Mouse (Mus musculus): ENCODE measurements around the gene Prkab1. TPM values are rescaled to one million over a fixed set of nuclear protein-coding genes. Genes with fewer than 3 reads are reported as not detected.

Gene Prkab1
- polyA plus RNA-seq, 1 experiment from 2014 or later = 77.8 TPM

- H3K9me3 ChIP-seq (ENCODE audit: control insufficient read depth) = no peaks in the 10 kb centered on the region
- H3K27me3 ChIP-seq (replicated peaks; ENCODE audit: control insufficient read depth, insufficient read depth, low read length) = no peaks in the 10 kb centered on the region
- H3K9ac ChIP-seq (ENCODE audit: low read depth, low read length) = no peak overlapping the region
- no peak for ATAC-seq
- peaks cover 79% of the 10 kb centered on the region for H3K36me3 ChIP-seq (ENCODE audit: control insufficient read depth, insufficient read depth)
- H3K27ac ChIP-seq (ENCODE audit: low read depth, low read length) = no peak overlapping the region
- H3K4me1 ChIP-seq (replicated peaks; ENCODE audit: control insufficient read depth, insufficient read depth, low read length) = peaks cover 7% of the 10 kb centered on the region; the same call in 1 of the 2 replicates
- 94% methylated on average over 8 of the region's 8 CpGs for WGBS
- no peak for TF ChIP-seq CTCF (IDR thresholded peaks at IDR 0.05; ENCODE audit: low read depth)
- no peak overlapping the region for H3K4me2 ChIP-seq (replicated peaks; ENCODE audit: low read depth)
- H3K4me3 ChIP-seq (ENCODE audit: low read depth, low read length) = no peak overlapping the region
Measured at GRCm38 (mm10) chr5:116017391-116017790, 6.9 kb downstream of the Prkab1 start.

- Histone ChIP-seq H3K4me2 (replicated peaks; ENCODE audit: low read depth) (no peak overlapping the region), H3K36me3 (ENCODE audit: control insufficient read depth, insufficient read depth) (peaks cover 79% of the 10 kb centered on the region), H3K27ac (ENCODE audit: low read depth, low read length) (no peak overlapping the region), H3K9ac (ENCODE audit: low read depth, low read length) (no peak overlapping the region), H3K9me3 (ENCODE audit: control insufficient read depth) (no peaks in the 10 kb centered on the region), H3K4me1 (replicated peaks; ENCODE audit: control insufficient read depth, insufficient read depth, low read length) (peaks cover 7% of the 10 kb centered on the region; the same call in 1 of the 2 replicates), H3K27me3 (replicated peaks; ENCODE audit: control insufficient read depth, insufficient read depth, low read length) (no peaks in the 10 kb centered on the region), H3K4me3 (ENCODE audit: low read depth, low read length) (no peak overlapping the region)
- WGBS = 90% methylated on average over 5 of the region's 5 CpGs
- no peak for TF ChIP-seq CTCF (IDR thresholded peaks at IDR 0.05; ENCODE audit: low read depth)
- ATAC-seq = no peak
Measured at GRCm38 (mm10) chr5:116016542-116016941, 7.8 kb downstream of the Prkab1 start.

GRCm38 (mm10) chr5:116014237-116014636, 10.1 kb downstream of the Prkab1 start:
- Histone ChIP-seq H3K4me3 (ENCODE audit: low read depth, low read length) (no peak overlapping the region), H3K27me3 (replicated peaks; ENCODE audit: control insufficient read depth, insufficient read depth, low read length) (no peaks in the 10 kb centered on the region), H3K4me1 (replicated peaks; ENCODE audit: control insufficient read depth, insufficient read depth, low read length) (peaks cover 3% of the 10 kb centered on the region; the same call in 1 of the 2 replicates), H3K36me3 (ENCODE audit: control insufficient read depth, insufficient read depth) (peaks cover 57% of the 10 kb centered on the region), H3K9me3 (ENCODE audit: control insufficient read depth) (no peaks in the 10 kb centered on the region), H3K4me2 (replicated peaks; ENCODE audit: low read depth) (no peak overlapping the region), H3K27ac (ENCODE audit: low read depth, low read length) (peak overlapping the region; percentile 75), H3K9ac (ENCODE audit: low read depth, low read length) (no peak overlapping the region; the same call in 1 of the 2 replicates)
- TF ChIP-seq CTCF (IDR thresholded peaks at IDR 0.05; ENCODE audit: low read depth) = no peak
- ATAC-seq = no peak
- 90% methylated on average over 11 of the region's 11 CpGs for WGBS

GRCm38 (mm10) chr5:116013821-116014220, 10.5 kb downstream of the Prkab1 start:
- 55% methylated on average over 8 of the region's 8 CpGs for WGBS
- no peaks in the 10 kb centered on the region for H3K9me3 ChIP-seq (ENCODE audit: control insufficient read depth)
- H3K9ac ChIP-seq (ENCODE audit: low read depth, low read length) = no peak overlapping the region; the same call in 1 of the 2 replicates
- peaks cover 56% of the 10 kb centered on the region for H3K36me3 ChIP-seq (ENCODE audit: control insufficient read depth, insufficient read depth)
- H3K27ac ChIP-seq (ENCODE audit: low read depth, low read length) = peak overlapping the region; percentile 75
- peaks cover 3% of the 10 kb centered on the region; the same call in 1 of the 2 replicates for H3K4me1 ChIP-seq (replicated peaks; ENCODE audit: control insufficient read depth, insufficient read depth, low read length)
- H3K27me3 ChIP-seq (replicated peaks; ENCODE audit: control insufficient read depth, insufficient read depth, low read length) = no peaks in the 10 kb centered on the region
- no peak for TF ChIP-seq CTCF (IDR thresholded peaks at IDR 0.05; ENCODE audit: low read depth)
- H3K4me3 ChIP-seq (ENCODE audit: low read depth, low read length) = no peak overlapping the region
- no peak overlapping the region for H3K4me2 ChIP-seq (replicated peaks; ENCODE audit: low read depth)
- ATAC-seq = 0 out of 2 replicates have a peak, but pooled peaks have one; percentile 11

- H3K9me3 ChIP-seq (ENCODE audit: control insufficient read depth) = no peaks in the 10 kb centered on the region
- peaks cover 43% of the 10 kb centered on the region for H3K36me3 ChIP-seq (ENCODE audit: control insufficient read depth, insufficient read depth)
- WGBS = 85% methylated on average over 7 of the region's 7 CpGs
- no peak for ATAC-seq
- no peak overlapping the region for H3K4me2 ChIP-seq (replicated peaks; ENCODE audit: low read depth)
- no peaks in the 10 kb centered on the region for H3K27me3 ChIP-seq (replicated peaks; ENCODE audit: control insufficient read depth, insufficient read depth, low read length)
- H3K4me3 ChIP-seq (ENCODE audit: low read depth, low read length) = no peak overlapping the region
- H3K4me1 ChIP-seq (replicated peaks; ENCODE audit: control insufficient read depth, insufficient read depth, low read length) = peaks cover 3% of the 10 kb centered on the region; the same call in 1 of the 2 replicates
- H3K9ac ChIP-seq (ENCODE audit: low read depth, low read length) = no peak overlapping the region
- no peak for TF ChIP-seq CTCF (IDR thresholded peaks at IDR 0.05; ENCODE audit: low read depth)
- no peak overlapping the region for H3K27ac ChIP-seq (ENCODE audit: low read depth, low read length)
Measured at GRCm38 (mm10) chr5:116012503-116012902, 11.8 kb downstream of the Prkab1 start.

GRCm38 (mm10) chr5:116011700-116012099, 12.6 kb downstream of the Prkab1 start:
- H3K4me1 ChIP-seq (replicated peaks; ENCODE audit: control insufficient read depth, insufficient read depth, low read length) = peaks cover 3% of the 10 kb centered on the region; the same call in 1 of the 2 replicates
- no peaks in the 10 kb centered on the region for H3K9me3 ChIP-seq (ENCODE audit: control insufficient read depth)
- H3K4me3 ChIP-seq (ENCODE audit: low read depth, low read length) = no peak overlapping the region
- no peak overlapping the region for H3K4me2 ChIP-seq (replicated peaks; ENCODE audit: low read depth)
- no peak overlapping the region for H3K27ac ChIP-seq (ENCODE audit: low read depth, low read length)
- no peak for ATAC-seq
- TF ChIP-seq CTCF (IDR thresholded peaks at IDR 0.05; ENCODE audit: low read depth) = no peak
- no peak overlapping the region for H3K9ac ChIP-seq (ENCODE audit: low read depth, low read length)
- peaks cover 35% of the 10 kb centered on the region for H3K36me3 ChIP-seq (ENCODE audit: control insufficient read depth, insufficient read depth)
- no peaks in the 10 kb centered on the region for H3K27me3 ChIP-seq (replicated peaks; ENCODE audit: control insufficient read depth, insufficient read depth, low read length)
- WGBS = 88% methylated on average over 7 of the region's 7 CpGs
